Mouse (Mus musculus) limb, embryonic 14.5 days (tissue): ENCODE measurements around the gene Tnfrsf1b. TPM values are rescaled to one million over a fixed set of nuclear protein-coding genes. Genes with fewer than 3 reads are reported as not detected.

Experiments
- ATAC-seq: fragments of 200-750 bp; cut with Nextera tagmentation; 2 replicates; pipeline ENCODE4 v1.8.0; 2017; ENCODE audit warnings: low read depth, moderate number of reproducible peaks, moderate TSS enrichment; ENCODE audit not compliant: low FRiP score
- DNase-seq: peaks from one replicate; pipeline ENCODE4 v3.0.0-alpha.2; 2015; ENCODE audit warnings: low spot score
- H3K27ac ChIP-seq: fragments of 300-500 bp; sonication (generic); replicated peaks from 2 replicates; pipeline ENCODE4 v1.5.1; 2014; ENCODE audit warnings: low read depth, mild to moderate bottlenecking, low read length, moderate library complexity, mixed read lengths
- H3K27me3 ChIP-seq: fragments of 300-500 bp; sonication (generic); 2 replicates; pipeline ENCODE4 v1.6.1; 2014; ENCODE audit warnings: low read length, mixed read lengths; ENCODE audit not compliant: control insufficient read depth, insufficient read depth
- H3K36me3 ChIP-seq: fragments of 300-500 bp; sonication (generic); 2 replicates; pipeline ENCODE4 v1.6.1; 2014; ENCODE audit warnings: mild to moderate bottlenecking, low read length, moderate library complexity, mixed read lengths; ENCODE audit not compliant: control insufficient read depth, insufficient read depth
- H3K4me1 ChIP-seq: fragments of 300-500 bp; sonication (generic); 2 replicates; pipeline ENCODE4 v1.6.1; 2014; ENCODE audit warnings: antibody characterized with exemption, low read length, mixed read lengths; ENCODE audit not compliant: control insufficient read depth, insufficient read depth
- H3K4me2 ChIP-seq: fragments of 300-500 bp; sonication (generic); replicated peaks from 2 replicates; pipeline ENCODE4 v1.6.1; 2014; ENCODE audit warnings: low read depth, mild to moderate bottlenecking, low read length, moderate library complexity; ENCODE audit not compliant: severe bottlenecking
- H3K4me3 ChIP-seq: fragments of 300-500 bp; sonication (generic); replicated peaks from 2 replicates; pipeline ENCODE4 v1.5.1; 2014; ENCODE audit warnings: low read length
- H3K9ac ChIP-seq: fragments of 300-500 bp; sonication (generic); 2 replicates; pipeline ENCODE4 v1.6.1; 2014; ENCODE audit warnings: mild to moderate bottlenecking, low read depth, low read length, moderate library complexity; ENCODE audit not compliant: severe bottlenecking
- H3K9me3 ChIP-seq: fragments of 300-500 bp; sonication (generic); 2 replicates; pipeline ENCODE4 v1.6.1; 2016; ENCODE audit warnings: low read length; ENCODE audit not compliant: control insufficient read depth
- POLR2A ChIP-seq: fragments of 200-500 bp; IDR thresholded peaks from 2 replicates; pipeline ENCODE4 v1.8.0; 2012; ENCODE audit warnings: inconsistent platforms, mild to moderate bottlenecking, moderate library complexity, borderline replicate concordance; ENCODE audit not compliant: insufficient read depth, insufficient read length; ENCODE audit errors: extremely low read depth
- WGBS: fragments of 180-500 bp; shearing (Covaris S2); extraction: QIAGEN DNeasy Blood & Tissue Kit; methylation state at CpG from one replicate; pipeline ENCODE4 v1.1.7; 2014; 5-methylcytosine and 5-hydroxymethylcytosine counted together
- polyA plus RNA-seq, 2 experiments: library from polyadenylated mRNA; depleted of rRNA in 1 of 2; stranded (reverse) in 1 of 2; unstranded in 1 of 2; fragments of >200 nt; fragmentation: Nextera tagmentation in 1 of 2; extraction: Ambion mirVana in 1 of 2; gene quantifications; 2 replicates each; pipeline versions ENCODE4 v1.2.1 to v1.2.3; 2012 to 2014

The Tnfrsf1b gene
- polyA plus RNA-seq, 2 experiments, result 3.5 to 3.9 TPM

DNA sequence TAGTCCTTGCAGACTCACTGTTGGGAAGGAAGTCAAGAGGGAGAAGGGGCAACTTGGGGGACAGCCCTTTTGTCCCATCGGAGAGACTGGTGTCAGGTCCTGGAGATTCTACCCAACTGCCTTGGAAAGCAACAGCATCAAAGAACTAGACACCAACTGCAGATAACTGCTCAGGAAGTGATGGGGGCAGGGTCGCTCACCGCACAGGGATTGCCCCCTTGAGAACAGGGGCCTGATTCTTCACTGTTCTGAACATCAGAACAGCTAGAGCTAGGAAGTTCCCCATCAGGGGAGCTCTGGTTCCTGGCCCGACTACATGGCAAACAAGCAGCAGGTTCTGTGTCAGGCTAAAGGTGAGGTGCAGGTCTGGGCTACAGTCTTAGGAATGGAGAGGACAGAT, 19.8 kb upstream of the Tnfrsf1b start:
- WGBS, result 73% methylated on average over 4 of the region's 4 CpGs
- no peak overlapping the region for H3K4me3 ChIP-seq
- no peak overlapping the region for H3K4me2 ChIP-seq
- ATAC-seq (no peak), DNase-seq (no peak)
- H3K9me3 ChIP-seq, result no peaks in the 10 kb centered on the region
- no peaks in the 10 kb centered on the region for H3K36me3 ChIP-seq
- H3K27me3 ChIP-seq, result no peaks in the 10 kb centered on the region
- no peaks in the 10 kb centered on the region for H3K4me1 ChIP-seq
- no peak overlapping the region for H3K27ac ChIP-seq
- no peak for TF ChIP-seq POLR2A
- no peak overlapping the region for H3K9ac ChIP-seq

GRCm38 (mm10) chr4:145264761-145265160, 18.1 kb upstream of the Tnfrsf1b start:
- no peaks in the 10 kb centered on the region for H3K36me3 ChIP-seq
- no peak overlapping the region for H3K4me2 ChIP-seq
- no peak overlapping the region for H3K9ac ChIP-seq
- TF ChIP-seq POLR2A, result no peak
- no peaks in the 10 kb centered on the region for H3K4me1 ChIP-seq
- 12% methylated on average over 2 of the region's 2 CpGs for WGBS
- no peak overlapping the region for H3K4me3 ChIP-seq
- no peak overlapping the region for H3K27ac ChIP-seq
- no peak for DNase-seq
- no peaks in the 10 kb centered on the region for H3K27me3 ChIP-seq
- ATAC-seq, result no peak
- H3K9me3 ChIP-seq, result no peaks in the 10 kb centered on the region

- Histone ChIP-seq H3K4me3 (no peak overlapping the region), H3K27ac (no peak overlapping the region), H3K4me1 (no peaks in the 10 kb centered on the region), H3K9ac (no peak overlapping the region), H3K4me2 (no peak overlapping the region), H3K27me3 (no peaks in the 10 kb centered on the region), H3K9me3 (no peaks in the 10 kb centered on the region), H3K36me3 (no peaks in the 10 kb centered on the region)
- no peak for DNase-seq
- WGBS, result 88% methylated on average over 1 of the region's 1 CpGs
- no peak for ATAC-seq
- TF ChIP-seq POLR2A, result no peak
These were observed 16.9 kb upstream of the Tnfrsf1b start for GRCm38 (mm10) chr4:145263583-145263982.

DNA sequence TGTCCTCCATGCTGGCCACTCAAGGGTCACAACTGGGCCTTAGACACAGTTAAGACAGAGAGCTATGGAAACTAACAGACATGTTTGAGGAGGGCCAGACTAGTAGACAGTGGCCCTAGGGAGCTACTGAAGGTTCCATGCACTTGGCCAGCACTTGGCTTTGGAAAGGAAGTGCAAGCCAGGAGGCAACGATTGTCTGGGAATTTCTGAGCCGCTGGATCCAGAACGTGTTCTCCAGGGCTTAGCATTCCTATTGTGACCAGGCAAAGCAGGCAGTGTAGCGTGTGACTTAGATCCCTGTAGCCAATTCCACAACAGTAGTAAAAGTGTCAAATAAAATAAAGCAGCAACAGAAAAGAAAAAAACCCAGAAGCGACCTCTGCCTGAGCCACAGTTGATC, 14.1 kb upstream of the Tnfrsf1b start:
- DNase-seq (no peak), ATAC-seq (no peak)
- TF ChIP-seq POLR2A, result no peak
- Histone ChIP-seq H3K9me3 (no peaks in the 10 kb centered on the region), H3K4me1 (no peaks in the 10 kb centered on the region), H3K27ac (no peak overlapping the region), H3K4me3 (no peak overlapping the region), H3K27me3 (no peaks in the 10 kb centered on the region), H3K4me2 (no peak overlapping the region), H3K36me3 (no peaks in the 10 kb centered on the region), H3K9ac (no peak overlapping the region)
- WGBS, result 47% methylated on average over 5 of the region's 5 CpGs

GRCm38 (mm10) chr4:145257751-145258434, 11.2 kb upstream of the Tnfrsf1b start:
- 56% methylated on average over 5 of the region's 5 CpGs for WGBS
- Histone ChIP-seq H3K27ac (no peak overlapping the region), H3K4me3 (no peak overlapping the region), H3K36me3 (no peaks in the 10 kb centered on the region), H3K4me2 (no peak overlapping the region), H3K27me3 (no peaks in the 10 kb centered on the region), H3K9me3 (no peaks in the 10 kb centered on the region), H3K4me1 (no peaks in the 10 kb centered on the region), H3K9ac (no peak overlapping the region)
- no peak for ATAC-seq
- DNase-seq, result no peak
- TF ChIP-seq POLR2A, result no peak
